Mouse (Mus musculus): ENCODE data around the gene Gm20075. TPM values are rescaled to one million over a fixed set of nuclear protein-coding genes. Genes with fewer than 3 reads are reported as not detected.
"Not testable (repeated sequence)": the region's sequence is repeated elsewhere in the genome, so short reads cannot be mapped to it uniquely, and the experiment has no call there.

Gm20075 gene
- 20.6 and 20.8 TPM in 2 replicates for polyA plus RNA-seq (2014; fragmentation: Nextera tagmentation; extraction: Ambion mirVana)

GRCm38 (mm10) chr13:96081276-96081675, at the start of gene Gm20075:
Gm20075 (minus strand) TSS chr13:96081376.
- H3K9ac ChIP-seq (replicated peaks; ENCODE audit: low read depth, low read length); H3K4me2 ChIP-seq (replicated peaks; ENCODE audit: low read depth, low read length); H3K9me3 ChIP-seq (ENCODE audit: control insufficient read depth, low read depth, low read length); H3K36me3 ChIP-seq (ENCODE audit: control insufficient read depth, insufficient read depth, low read length); H3K4me1 ChIP-seq (ENCODE audit: control insufficient read depth, insufficient read depth, low read length); H3K27me3 ChIP-seq (ENCODE audit: control insufficient read depth, insufficient read depth, low read length); H3K4me3 ChIP-seq (ENCODE audit: low read depth, low read length); ATAC-seq (ENCODE audit: insufficient number of reproducible peaks, insufficient read depth, low FRiP score, low read depth); H3K27ac ChIP-seq (ENCODE audit: low read length): not testable (repeated sequence)
- 80% methylated on average over 3 of the region's 3 CpGs for WGBS

- WGBS, result 65% methylated on average over 3 of the region's 3 CpGs
- no peaks in the 10 kb centered on the region for H3K9me3 ChIP-seq (ENCODE audit: control insufficient read depth, low read depth, low read length)
- H3K36me3 ChIP-seq (ENCODE audit: control insufficient read depth, insufficient read depth, low read length), result no peaks in the 10 kb centered on the region
- H3K4me1 ChIP-seq (ENCODE audit: control insufficient read depth, insufficient read depth, low read length), result 0 out of 2 replicates have a peak, but pooled peaks cover 5% of the 10 kb centered on the region
- no peak overlapping the region for H3K9ac ChIP-seq (replicated peaks; ENCODE audit: low read depth, low read length)
- no peak overlapping the region for H3K4me3 ChIP-seq (ENCODE audit: low read depth, low read length)
- no peak overlapping the region for H3K27ac ChIP-seq (ENCODE audit: low read length)
- no peak for ATAC-seq (ENCODE audit: insufficient number of reproducible peaks, insufficient read depth, low FRiP score, low read depth)
- H3K4me2 ChIP-seq (replicated peaks; ENCODE audit: low read depth, low read length), result no peak overlapping the region
- peaks cover 27% of the 10 kb centered on the region for H3K27me3 ChIP-seq (ENCODE audit: control insufficient read depth, insufficient read depth, low read length)
These were observed 47.9 kb upstream of the Gm20075 start for GRCm38 (mm10) chr13:96129081-96129480.

DNA sequence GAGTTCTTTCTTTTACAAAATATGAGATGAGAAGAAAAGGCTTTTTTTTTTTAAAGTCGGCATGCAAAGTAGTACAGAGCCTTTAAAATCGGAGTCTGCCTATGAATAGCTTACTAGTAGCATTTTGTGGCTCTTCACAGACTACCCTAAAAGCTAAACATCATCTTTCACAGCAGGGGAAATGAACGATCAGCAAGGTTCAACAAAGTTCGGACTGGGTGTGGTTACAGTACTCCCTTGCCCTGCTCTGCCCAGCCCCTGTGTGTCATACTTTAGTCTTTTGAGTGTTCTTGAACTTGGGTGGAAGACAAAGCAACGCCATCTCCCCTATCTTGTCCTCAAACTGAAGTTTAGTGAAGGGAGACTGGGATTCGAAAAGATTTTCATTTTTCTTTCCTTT, 45.5 kb upstream of the Gm20075 start:
- Histone ChIP-seq H3K9ac (replicated peaks; ENCODE audit: low read depth, low read length) (no peak overlapping the region), H3K27ac (ENCODE audit: low read length) (no peak overlapping the region), H3K4me1 (ENCODE audit: control insufficient read depth, insufficient read depth, low read length) (no peaks in the 10 kb centered on the region), H3K4me2 (replicated peaks; ENCODE audit: low read depth, low read length) (no peak overlapping the region), H3K4me3 (ENCODE audit: low read depth, low read length) (no peak overlapping the region), H3K9me3 (ENCODE audit: control insufficient read depth, low read depth, low read length) (no peaks in the 10 kb centered on the region), H3K36me3 (ENCODE audit: control insufficient read depth, insufficient read depth, low read length) (no peaks in the 10 kb centered on the region), H3K27me3 (ENCODE audit: control insufficient read depth, insufficient read depth, low read length) (peaks cover 14% of the 10 kb centered on the region)
- no peak for ATAC-seq (ENCODE audit: insufficient number of reproducible peaks, insufficient read depth, low FRiP score, low read depth)
- 56% methylated on average over 6 of the region's 6 CpGs for WGBS

DNA sequence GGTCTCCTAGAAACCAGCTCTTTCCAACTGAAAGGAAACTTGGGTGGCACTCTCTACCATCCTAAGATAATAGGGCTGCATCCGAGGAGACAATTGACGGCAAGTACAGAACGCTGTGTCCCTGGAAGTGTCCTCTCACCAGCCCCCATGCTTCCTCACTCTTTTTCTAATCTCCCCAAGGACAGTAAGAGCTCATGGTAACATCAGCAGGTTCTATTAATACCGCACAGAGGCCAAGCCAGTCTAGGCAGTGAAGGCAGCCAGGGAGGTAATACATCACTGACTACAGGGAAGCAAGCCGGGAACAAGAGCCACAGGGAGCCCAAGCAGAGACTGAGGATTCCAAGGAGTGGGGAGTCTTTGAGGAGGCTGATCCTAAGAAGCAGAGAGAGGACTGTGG, 43.8 kb upstream of the Gm20075 start:
- no peak overlapping the region for H3K4me2 ChIP-seq (replicated peaks; ENCODE audit: low read depth, low read length)
- no peaks in the 10 kb centered on the region for H3K9me3 ChIP-seq (ENCODE audit: control insufficient read depth, low read depth, low read length)
- H3K27ac ChIP-seq (ENCODE audit: low read length), result no peak overlapping the region
- H3K27me3 ChIP-seq (ENCODE audit: control insufficient read depth, insufficient read depth, low read length), result peaks cover 11% of the 10 kb centered on the region
- H3K4me3 ChIP-seq (ENCODE audit: low read depth, low read length), result no peak overlapping the region
- 70% methylated on average over 5 of the region's 5 CpGs for WGBS
- no peaks in the 10 kb centered on the region for H3K36me3 ChIP-seq (ENCODE audit: control insufficient read depth, insufficient read depth, low read length)
- H3K9ac ChIP-seq (replicated peaks; ENCODE audit: low read depth, low read length), result no peak overlapping the region
- ATAC-seq (ENCODE audit: insufficient number of reproducible peaks, insufficient read depth, low FRiP score, low read depth), result no peak
- no peaks in the 10 kb centered on the region for H3K4me1 ChIP-seq (ENCODE audit: control insufficient read depth, insufficient read depth, low read length)

- H3K9ac ChIP-seq (replicated peaks; ENCODE audit: low read depth, low read length), result no peak overlapping the region
- H3K4me1 ChIP-seq (ENCODE audit: control insufficient read depth, insufficient read depth, low read length), result no peaks in the 10 kb centered on the region
- no peak overlapping the region for H3K4me3 ChIP-seq (ENCODE audit: low read depth, low read length)
- H3K36me3 ChIP-seq (ENCODE audit: control insufficient read depth, insufficient read depth, low read length), result no peaks in the 10 kb centered on the region
- H3K4me2 ChIP-seq (replicated peaks; ENCODE audit: low read depth, low read length), result no peak overlapping the region
- H3K9me3 ChIP-seq (ENCODE audit: control insufficient read depth, low read depth, low read length), result no peaks in the 10 kb centered on the region
- no peak for ATAC-seq (ENCODE audit: insufficient number of reproducible peaks, insufficient read depth, low FRiP score, low read depth)
- H3K27ac ChIP-seq (ENCODE audit: low read length), result no peak overlapping the region
- 72% methylated on average over 2 of the region's 2 CpGs for WGBS
- no peaks in the 10 kb centered on the region for H3K27me3 ChIP-seq (ENCODE audit: control insufficient read depth, insufficient read depth, low read length)
These were observed 31.5 kb upstream of the Gm20075 start for GRCm38 (mm10) chr13:96112711-96113110.

GRCm38 (mm10) chr13:96110767-96111166, 29.6 kb upstream of the Gm20075 start:
- Histone ChIP-seq H3K4me2 (replicated peaks; ENCODE audit: low read depth, low read length) (no peak overlapping the region), H3K9me3 (ENCODE audit: control insufficient read depth, low read depth, low read length) (no peaks in the 10 kb centered on the region), H3K4me3 (ENCODE audit: low read depth, low read length) (no peak overlapping the region), H3K27me3 (ENCODE audit: control insufficient read depth, insufficient read depth, low read length) (no peaks in the 10 kb centered on the region), H3K9ac (replicated peaks; ENCODE audit: low read depth, low read length) (no peak overlapping the region), H3K4me1 (ENCODE audit: control insufficient read depth, insufficient read depth, low read length) (no peaks in the 10 kb centered on the region), H3K36me3 (ENCODE audit: control insufficient read depth, insufficient read depth, low read length) (no peaks in the 10 kb centered on the region), H3K27ac (ENCODE audit: low read length) (no peak overlapping the region)
- 86% methylated on average over 3 of the region's 3 CpGs for WGBS
- ATAC-seq (ENCODE audit: insufficient number of reproducible peaks, insufficient read depth, low FRiP score, low read depth), result no peak

DNA sequence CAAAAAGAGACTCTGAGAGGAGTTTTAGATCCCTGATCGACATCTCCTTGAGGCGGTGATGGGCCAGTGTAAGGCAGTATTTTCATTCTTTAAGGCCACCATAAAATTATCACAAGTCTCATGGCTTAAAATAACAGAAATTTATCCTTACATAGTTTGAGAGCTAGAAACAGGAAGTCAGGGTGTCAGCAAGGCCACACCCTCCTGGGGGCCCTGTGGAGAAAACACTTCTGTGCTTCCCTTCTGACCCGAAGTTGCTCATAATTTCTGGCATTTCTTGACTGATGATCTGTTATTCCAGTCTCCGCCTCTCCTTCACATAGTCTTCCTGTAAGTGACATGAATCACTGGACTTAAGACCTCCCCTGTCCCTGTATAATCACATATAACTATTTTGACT, 25.2 kb upstream of the Gm20075 start:
- ATAC-seq (ENCODE audit: insufficient number of reproducible peaks, insufficient read depth, low FRiP score, low read depth), result no peak
- no peaks in the 10 kb centered on the region for H3K36me3 ChIP-seq (ENCODE audit: control insufficient read depth, insufficient read depth, low read length)
- H3K4me2 ChIP-seq (replicated peaks; ENCODE audit: low read depth, low read length), result no peak overlapping the region
- no peaks in the 10 kb centered on the region for H3K27me3 ChIP-seq (ENCODE audit: control insufficient read depth, insufficient read depth, low read length)
- no peaks in the 10 kb centered on the region for H3K9me3 ChIP-seq (ENCODE audit: control insufficient read depth, low read depth, low read length)
- H3K9ac ChIP-seq (replicated peaks; ENCODE audit: low read depth, low read length), result no peak overlapping the region
- H3K4me3 ChIP-seq (ENCODE audit: low read depth, low read length), result no peak overlapping the region
- WGBS, result 70% methylated on average over 4 of the region's 4 CpGs
- H3K4me1 ChIP-seq (ENCODE audit: control insufficient read depth, insufficient read depth, low read length), result no peaks in the 10 kb centered on the region
- no peak overlapping the region for H3K27ac ChIP-seq (ENCODE audit: low read length)

- Histone ChIP-seq H3K27ac (ENCODE audit: low read length) (no peak overlapping the region), H3K4me2 (replicated peaks; ENCODE audit: low read depth, low read length) (no peak overlapping the region), H3K36me3 (ENCODE audit: control insufficient read depth, insufficient read depth, low read length) (no peaks in the 10 kb centered on the region), H3K27me3 (ENCODE audit: control insufficient read depth, insufficient read depth, low read length) (no peaks in the 10 kb centered on the region), H3K4me3 (ENCODE audit: low read depth, low read length) (no peak overlapping the region), H3K4me1 (ENCODE audit: control insufficient read depth, insufficient read depth, low read length) (no peaks in the 10 kb centered on the region), H3K9me3 (ENCODE audit: control insufficient read depth, low read depth, low read length) (no peaks in the 10 kb centered on the region), H3K9ac (replicated peaks; ENCODE audit: low read depth, low read length) (no peak overlapping the region)
- ATAC-seq (ENCODE audit: insufficient number of reproducible peaks, insufficient read depth, low FRiP score, low read depth), result no peak; the same call in 1 of the 2 replicates
- 68% methylated on average over 4 of the region's 4 CpGs for WGBS
These were observed 9.8 kb upstream of the Gm20075 start for GRCm38 (mm10) chr13:96090929-96091328.

DNA sequence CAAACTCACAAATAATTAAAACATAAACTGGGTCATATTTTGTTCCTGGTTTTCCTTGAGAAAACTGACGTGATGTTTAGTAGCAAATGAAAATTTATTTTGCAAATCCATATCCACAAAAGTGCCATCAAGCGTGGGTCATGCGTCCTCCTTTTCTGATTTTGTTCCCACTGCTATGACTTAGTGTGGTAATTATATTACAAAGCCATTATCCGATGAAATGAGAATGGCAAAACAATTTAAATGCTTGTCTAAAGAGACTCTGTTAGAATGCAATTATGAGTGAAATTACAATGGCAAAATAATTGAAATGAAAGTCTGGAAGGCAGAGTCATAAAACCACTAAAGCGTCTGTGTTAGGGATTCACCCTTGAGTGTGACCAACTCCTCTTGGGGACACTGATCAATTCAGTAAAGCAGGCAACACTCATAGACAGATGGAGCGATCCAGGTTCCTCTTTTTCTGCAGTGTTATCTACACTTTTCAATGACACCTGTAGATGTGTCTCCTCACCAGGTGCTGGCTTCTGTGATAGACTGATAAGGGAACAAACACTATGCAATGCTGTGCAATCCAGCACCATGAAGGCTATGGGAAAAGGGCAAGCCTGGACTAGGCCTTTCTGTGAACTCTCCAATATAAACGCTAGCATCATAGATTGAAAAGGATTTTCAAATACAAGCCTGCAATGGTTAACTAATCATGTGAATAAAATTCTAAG, 4.6 kb upstream of the Gm20075 start:
- no peak for ATAC-seq (ENCODE audit: insufficient number of reproducible peaks, insufficient read depth, low FRiP score, low read depth)
- Histone ChIP-seq H3K4me1 (ENCODE audit: control insufficient read depth, insufficient read depth, low read length) (no peaks in the 10 kb centered on the region), H3K27ac (ENCODE audit: low read length) (no peak overlapping the region), H3K4me2 (replicated peaks; ENCODE audit: low read depth, low read length) (no peak overlapping the region), H3K36me3 (ENCODE audit: control insufficient read depth, insufficient read depth, low read length) (no peaks in the 10 kb centered on the region), H3K27me3 (ENCODE audit: control insufficient read depth, insufficient read depth, low read length) (no peaks in the 10 kb centered on the region), H3K9ac (replicated peaks; ENCODE audit: low read depth, low read length) (no peak overlapping the region), H3K9me3 (ENCODE audit: control insufficient read depth, low read depth, low read length) (no peaks in the 10 kb centered on the region), H3K4me3 (ENCODE audit: low read depth, low read length) (no peak overlapping the region)
- 77% methylated on average over 7 of the region's 7 CpGs for WGBS
